Mouse (Mus musculus): Measurements from ENCODE around the gene Sphk2.
A peak's percentile ranks its signal among the peaks of the same experiment; 100 is the strongest.

The Sphk2 gene

DNA sequence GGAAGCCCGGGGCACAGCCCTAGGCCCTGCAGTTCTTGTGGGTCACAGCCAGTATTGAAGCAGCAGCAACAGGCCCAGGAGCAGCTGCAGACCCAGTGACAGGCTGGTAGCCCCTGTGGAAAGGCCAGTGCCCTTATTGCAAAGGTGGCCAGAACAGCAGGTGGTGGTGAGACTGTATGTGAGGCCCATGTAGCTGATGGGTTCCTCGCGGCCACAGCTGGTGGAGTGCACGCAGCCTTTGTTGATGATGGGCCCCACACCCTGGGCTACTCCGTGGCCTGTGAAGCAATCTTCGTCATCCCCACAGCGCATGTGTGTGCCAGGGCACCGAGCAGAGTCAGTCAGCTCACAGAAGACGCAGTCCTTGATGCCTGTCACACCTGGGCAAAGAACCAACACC is 7.3 kb upstream of the Sphk2 start:
- no peak for DNase-seq (ENCODE audit: low spot score in 2 of 2)

DNA sequence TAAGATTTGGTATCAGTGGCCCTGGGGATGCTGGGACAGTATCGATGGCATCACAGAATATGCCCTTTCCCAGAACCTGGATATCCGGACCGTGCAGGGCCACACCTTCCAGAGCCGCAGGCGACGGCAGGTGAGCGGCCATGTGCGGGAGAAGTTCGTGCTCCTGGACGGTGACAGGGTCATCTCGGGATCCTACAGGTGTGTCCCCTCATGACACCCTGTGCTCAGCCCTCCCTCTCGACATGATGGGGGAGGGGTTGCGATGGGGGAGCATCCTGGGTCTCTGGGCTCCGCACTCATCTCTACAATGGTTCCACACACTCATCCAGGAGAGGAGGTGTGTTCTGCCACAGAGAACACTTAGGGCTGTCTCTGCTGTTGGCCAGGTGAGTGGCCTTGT is 6.0 kb upstream of the Sphk2 start:
- DNase-seq (ENCODE audit: low spot score in 2 of 2), result no peak

DNA sequence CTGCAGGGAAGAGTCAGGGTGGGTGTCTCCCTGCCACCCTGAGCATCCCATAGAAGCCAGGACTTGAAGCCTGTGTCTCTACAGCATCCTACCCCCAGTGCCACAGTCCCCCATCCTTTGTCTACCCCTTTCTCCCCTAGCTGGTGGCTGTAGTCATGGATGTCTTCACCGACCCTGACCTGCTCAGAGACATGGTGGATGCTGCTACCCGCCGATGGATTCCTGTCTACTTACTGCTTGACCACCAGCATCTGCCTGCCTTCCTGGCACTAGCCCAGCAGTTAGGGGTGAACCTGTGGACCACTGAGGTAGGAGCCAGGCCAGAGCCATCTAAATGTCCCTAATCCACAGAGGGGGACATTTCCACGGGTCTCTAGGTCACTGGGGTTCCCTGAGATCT is 5.5 kb upstream of the Sphk2 start:
- DNase-seq (ENCODE audit: low spot score in 2 of 2), result no peak

DNA sequence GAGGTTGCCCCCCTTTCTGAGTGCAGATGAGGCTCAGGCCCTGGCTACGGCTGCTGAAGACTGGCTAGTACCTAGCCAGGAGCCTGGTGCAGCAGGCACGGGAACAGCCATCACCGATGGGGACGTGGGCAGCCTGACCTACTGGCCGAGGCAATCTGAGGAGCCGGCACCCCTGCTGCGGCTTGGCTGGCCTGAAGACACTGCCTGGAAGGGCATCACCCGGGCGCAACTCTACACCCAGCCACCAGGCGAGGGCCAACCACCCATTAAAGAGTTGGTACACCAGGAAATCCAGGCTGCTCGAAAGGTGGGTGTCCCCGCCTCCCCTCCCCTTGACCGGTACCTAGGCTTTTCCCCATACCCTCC is 4.5 kb upstream of the Sphk2 start:
- DNase-seq (ENCODE audit: low spot score in 2 of 2), result no peak

DNA sequence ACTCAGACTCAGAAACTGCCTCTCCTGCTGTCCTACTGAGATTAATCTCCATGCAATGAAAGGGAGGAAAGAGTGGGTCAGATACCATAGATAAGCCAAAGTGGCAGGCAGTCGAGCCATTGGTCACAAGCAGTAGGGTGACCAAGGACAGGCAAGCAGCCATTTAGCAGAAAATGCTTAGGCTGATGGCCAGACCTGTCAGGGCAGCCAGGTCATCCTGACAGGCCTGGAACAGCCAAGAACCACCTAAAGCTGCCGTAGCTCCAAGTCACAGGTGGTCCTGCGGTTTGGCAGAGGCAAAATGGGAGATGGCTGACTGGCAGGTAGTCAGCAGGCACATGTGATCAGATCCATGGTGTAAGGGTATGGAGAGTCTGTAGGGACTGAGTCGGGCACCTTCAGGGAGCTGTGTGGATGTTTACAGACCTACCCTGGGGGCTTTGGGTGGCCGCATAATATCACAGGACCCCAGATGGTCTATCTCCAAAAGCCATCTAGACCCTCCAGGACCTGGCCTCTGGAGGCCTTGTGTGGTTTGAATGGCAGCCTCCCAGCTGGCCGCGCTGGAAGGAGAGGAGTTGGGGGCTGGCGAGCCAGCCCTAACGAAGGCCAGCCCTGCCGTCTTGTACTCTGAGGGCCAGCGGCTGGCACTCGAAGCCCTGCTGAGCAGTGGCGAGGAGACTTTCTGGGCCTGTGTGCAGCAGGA is 4.0 kb upstream of the Sphk2 start:
- DNase-seq (ENCODE audit: low spot score in 2 of 2), result no peak

DNA sequence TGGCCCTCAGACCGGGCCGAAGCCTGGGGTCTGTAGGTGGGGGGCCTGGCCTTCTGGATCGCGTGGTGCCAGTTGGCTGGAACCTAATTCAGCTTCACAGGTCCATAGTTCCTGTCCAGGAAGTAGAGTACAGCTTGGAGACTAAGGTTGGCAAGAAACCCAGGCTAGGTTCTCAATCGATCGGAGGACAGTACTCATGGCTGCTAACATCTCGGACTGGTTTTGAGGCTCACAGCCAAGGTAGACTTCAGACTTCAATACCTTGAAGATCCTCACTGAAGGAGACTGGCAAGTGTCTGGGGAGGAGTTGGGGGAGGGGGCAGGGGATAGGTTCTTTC is 3.4 kb upstream of the Sphk2 start:
- no peak for DNase-seq (ENCODE audit: low spot score in 2 of 2)

GRCm38 (mm10) chr7:45720413-45721233 is 2.8 kb upstream of the Sphk2 start, which contains the start of gene Fam83e:
Fam83e (plus strand) TSS chr7:45721212.
- DNase-seq (ENCODE audit: low spot score in 2 of 2), result no peak

DNA sequence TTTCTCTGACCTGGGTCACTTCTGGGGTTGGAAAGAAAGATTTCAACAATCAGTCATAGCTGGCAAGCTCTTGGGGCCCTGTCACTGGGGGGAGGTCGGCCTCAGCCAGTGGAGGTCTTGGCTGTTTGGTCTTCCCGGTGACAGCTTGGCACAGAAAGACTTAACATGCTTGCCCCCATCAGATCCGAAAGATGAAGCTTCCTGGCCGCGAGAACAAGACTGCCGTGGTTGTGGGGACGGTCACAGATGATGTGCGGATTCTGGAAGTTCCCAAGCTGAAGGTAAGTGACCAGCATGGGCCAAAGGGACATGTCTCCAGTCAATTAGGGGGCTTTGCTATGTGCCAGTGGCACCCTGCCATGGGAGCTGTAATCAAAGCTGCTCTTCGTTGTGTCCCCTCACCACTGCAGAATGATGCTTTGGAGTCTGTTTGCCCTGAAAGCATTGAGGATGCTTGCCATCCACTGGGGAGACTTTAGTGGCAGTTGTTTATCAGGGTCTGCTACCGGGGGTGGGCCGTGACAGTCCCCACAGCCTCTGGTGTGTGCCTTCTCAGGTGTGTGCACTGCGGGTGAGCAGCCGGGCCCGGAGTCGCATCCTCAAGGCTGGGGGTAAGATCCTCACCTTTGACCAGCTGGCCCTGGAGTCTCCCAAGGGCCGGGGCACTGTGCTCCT is 2.1 kb upstream of the Sphk2 start:
- DNase-seq (ENCODE audit: low spot score in 2 of 2), result no peak

- DNase-seq (ENCODE audit: low spot score in 2 of 2), result no peak
These were observed 1.4 kb upstream of the Sphk2 start for GRCm38 (mm10) chr7:45719180-45719579.

DNA sequence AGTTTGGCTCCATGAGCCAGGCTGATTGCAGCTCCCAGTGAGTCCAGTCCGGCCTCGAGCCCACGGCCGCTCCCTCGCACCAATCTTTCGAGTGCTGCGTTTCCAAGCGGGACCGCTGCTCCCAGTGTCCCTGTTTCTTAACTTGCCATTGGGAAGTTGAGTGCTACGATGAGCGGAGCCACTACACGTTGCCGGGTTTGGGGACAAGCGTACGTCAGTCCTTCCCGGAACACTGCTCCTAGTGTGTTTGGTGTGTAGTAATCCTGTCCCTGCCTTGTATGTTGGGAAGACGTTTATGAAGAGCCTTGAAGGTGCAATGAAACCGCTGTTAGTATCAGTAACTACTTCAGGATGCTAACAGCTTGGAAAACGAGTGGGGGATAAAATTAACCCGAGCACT is 529 bp upstream of the Sphk2 start:
- no peak for DNase-seq (ENCODE audit: low spot score in 2 of 2)

- DNase-seq (ENCODE audit: low spot score in 2 of 2), result no peak
These were observed 567 bp downstream of the Sphk2 start for GRCm38 (mm10) chr7:45716952-45717917.

- DNase-seq (ENCODE audit: low spot score in 2 of 2), result no peak
These were observed 1.3 kb downstream of the Sphk2 start for GRCm38 (mm10) chr7:45716460-45716857.

GRCm38 (mm10) chr7:45715741-45716459 is 1.9 kb downstream of the Sphk2 start:
- no peak for DNase-seq (ENCODE audit: low spot score in 2 of 2)

DNA sequence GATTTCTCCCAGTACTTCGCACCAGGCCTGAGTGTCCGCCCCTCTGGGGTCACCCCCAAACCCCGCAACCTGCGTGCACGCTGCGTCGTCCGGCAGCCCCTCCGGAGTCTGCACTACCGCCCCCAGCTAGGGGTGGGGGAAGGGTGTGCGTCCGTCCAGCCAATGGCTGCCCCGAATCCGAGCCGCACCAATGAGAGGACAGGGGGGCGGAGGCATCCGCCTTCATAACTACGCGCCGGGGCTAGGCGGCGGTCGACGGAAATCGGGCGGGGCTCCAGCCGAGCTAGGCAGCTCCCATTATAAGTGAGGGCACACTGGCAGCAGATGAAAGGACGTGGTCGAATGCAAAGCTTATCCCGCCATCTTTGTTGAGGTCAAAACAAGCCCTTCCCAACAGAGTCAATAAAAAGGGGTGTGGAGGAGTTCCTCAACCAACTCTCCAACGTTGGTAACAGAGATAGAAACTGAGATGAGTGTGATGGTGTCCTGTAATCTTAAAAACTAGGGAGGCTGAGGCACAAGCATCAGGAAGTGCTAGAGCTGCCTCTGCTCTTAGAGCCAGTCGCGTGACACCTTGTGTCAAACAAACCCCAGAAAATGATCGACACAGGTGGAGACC is 2.6 kb downstream of the Sphk2 start, which contains the start of gene Rpl18:
Gene Rpl18 (plus strand): TSS at position 368 of the 619 bp plus-strand sequence.
- peak; percentile 95 to 97 for DNase-seq (ENCODE audit: low spot score in 2 of 2)

DNA sequence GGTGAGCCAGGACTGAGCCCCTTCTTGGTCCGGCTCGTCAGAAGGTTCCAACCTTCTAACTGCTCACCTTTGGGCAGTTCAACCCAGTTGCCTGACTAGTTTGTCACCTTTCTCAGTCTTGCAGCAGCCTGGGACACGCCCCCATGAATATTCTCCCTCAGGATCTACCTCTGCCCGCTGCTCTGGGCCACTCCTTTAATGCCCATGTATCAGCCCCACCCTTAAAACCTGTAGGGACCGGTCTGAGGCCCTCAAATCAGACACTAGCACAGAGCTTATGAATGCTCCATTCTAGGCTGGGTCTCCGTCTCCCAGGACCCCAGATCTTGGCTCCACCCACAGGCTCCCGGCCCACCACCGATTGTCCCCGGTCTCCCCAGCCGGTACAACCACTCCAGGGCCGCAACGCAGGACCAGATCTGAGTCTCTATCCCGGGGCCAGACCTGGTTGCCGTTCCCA is 3.1 kb downstream of the Sphk2 start:
- DNase-seq (ENCODE audit: low spot score in 2 of 2), result no peak

GRCm38 (mm10) chr7:45713881-45714520 is 3.8 kb downstream of the Sphk2 start:
- DNase-seq (ENCODE audit: low spot score in 2 of 2), result no peak

DNA sequence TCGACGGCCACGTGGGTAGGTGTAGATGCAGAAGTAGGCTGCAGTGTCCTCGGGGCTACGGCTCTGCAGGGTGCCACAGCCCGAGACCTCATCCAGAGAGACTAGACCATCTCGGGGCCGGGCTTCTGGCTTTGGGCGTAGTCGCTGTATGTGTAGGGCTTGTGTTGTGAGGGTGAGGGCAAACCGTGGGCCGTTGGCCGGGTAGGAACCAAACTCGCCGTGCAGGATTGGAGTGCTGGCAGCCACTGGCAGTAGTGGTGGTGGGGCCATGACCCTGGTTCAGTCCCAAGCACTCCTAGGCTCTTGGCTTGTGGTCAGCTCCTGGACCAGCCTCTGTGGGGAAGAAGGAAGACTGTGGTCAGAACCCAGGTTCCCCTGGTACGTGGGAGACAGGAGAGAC is 4.4 kb downstream of the Sphk2 start:
- DNase-seq (ENCODE audit: low spot score in 2 of 2), result no peak

DNA sequence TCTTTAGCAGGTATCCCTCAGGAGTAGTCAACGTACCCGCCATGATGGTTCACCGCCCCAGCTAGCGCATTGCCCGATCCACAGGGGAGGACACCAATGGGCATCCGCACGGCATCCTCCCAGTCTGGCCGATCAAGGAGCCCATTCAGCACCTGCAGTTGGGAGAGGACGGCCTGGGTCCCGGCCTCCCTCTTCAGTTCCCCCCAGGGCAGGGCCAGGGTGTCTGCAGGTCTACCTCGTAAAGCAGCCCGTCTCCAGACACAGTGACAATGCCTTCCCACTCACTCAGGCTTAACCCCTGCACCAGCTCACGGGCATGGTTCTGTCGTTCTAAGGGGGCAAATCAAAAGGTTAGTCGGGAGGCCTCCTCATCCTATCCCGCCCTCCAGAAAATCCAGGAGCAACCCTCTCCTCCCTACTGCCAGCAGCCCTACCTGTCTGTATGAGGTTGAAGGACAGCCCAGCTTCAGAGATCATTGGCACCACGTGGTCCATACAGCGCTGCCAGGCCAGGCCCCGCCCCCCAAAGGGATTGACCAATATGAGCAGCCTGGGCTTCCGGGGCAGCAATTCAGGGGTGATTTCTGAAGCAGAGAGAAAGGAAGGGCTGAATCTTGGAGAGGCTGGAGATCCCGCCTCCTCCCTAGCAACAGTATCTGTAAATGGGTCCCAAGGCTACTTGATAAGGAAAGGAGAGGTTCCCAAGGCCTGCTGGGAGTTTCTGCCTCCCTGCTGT is 5.6 kb downstream of the Sphk2 start:
- DNase-seq (ENCODE audit: low spot score in 2 of 2), result no peak
